Mouse (Mus musculus): ENCODE data around the gene Rhoh.

DNA sequence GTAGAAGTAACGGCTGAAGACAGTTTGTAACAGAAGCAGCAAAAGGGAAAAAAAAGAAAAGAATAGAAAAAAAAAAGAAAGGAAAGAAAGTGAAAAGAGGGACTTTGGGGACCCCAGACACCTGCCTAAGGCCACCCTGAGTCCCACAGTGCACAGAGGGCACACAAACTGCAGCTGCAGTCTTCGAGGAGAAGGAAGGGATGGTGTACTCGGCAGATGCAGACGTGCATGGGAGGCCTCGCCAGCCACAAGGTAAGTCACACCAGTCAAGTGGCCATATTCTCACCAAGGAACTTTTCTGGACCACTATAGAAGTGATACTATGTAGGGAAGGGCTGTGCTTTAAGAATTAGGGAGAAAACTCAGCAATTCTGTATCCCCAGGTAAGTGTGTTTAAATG, 73.8 kb downstream of the Rhoh start, which contains the start of gene Chrna9:
- TF ChIP-seq POLR2A (IDR thresholded peaks at IDR 0.05; ENCODE audit: insufficient read depth, low read depth, low read length) (no peak), EP300 (IDR thresholded peaks at IDR 0.05; ENCODE audit: insufficient read depth, low read depth, low read length) (no peak), CTCF (IDR thresholded peaks at IDR 0.05) (no peak)
